Mouse (Mus musculus): ENCODE measurements around the gene Fezf2.

DNA sequence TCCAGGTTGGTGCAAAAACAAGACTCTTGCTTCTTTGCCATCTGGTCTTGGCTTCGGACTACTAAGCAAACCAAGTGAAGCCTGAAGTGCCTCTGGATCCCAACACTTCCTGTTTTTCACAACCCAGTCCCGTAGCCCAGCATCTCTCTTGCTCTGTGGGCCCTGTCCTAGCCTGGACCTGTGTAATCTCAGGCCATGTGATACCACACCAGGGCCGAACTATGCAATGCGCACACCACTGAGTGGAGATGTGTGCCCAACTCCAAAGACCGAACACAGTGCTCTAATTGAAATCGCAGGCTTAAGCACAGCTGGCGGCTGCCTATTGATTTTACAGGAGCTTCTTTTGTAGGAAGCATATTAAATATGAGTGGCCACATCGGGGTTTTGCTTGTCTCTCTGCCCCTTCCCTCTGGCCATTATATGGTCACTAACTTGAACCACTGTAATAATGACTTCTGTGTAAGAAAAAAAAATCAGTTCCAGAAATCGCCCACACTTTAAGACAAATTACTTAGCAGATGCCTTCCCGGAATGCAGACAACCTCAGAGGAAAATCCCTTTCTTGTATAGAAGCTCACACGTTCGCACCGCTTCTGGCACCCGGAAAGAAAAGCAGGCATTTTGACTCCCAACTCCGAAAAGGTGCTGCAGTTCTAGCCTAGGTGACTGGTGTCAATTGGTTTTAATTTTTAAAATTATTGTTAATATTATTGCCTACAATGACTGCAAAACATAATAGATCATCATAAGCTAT, 1.5 kb upstream of the Fezf2 start:
- TF ChIP-seq CTCF (IDR thresholded peaks at IDR 0.05; ENCODE audit: low read depth), result no peak
- TF ChIP-seq EP300 (optimal IDR thresholded peaks at IDR 0.05), result no peak
